Mouse (Mus musculus) sigmoid colon, adult 10 weeks (tissue): Measurements from ENCODE around the gene March5. TPM values are rescaled to one million over a fixed set of nuclear protein-coding genes. Genes with fewer than 3 reads are reported as not detected.

Experiments used
- polyA plus RNA-seq: library from polyadenylated mRNA; stranded (reverse); fragments of 350-450 nt; fragmentation: Illumina TruSeq; extraction: RNeasy Lipid Tissue Mini Kit (QIAGEN cat#74804); gene quantifications from one replicate; pipeline ENCODE4 v1.2.3, GENCODE M21; 2014; ENCODE audit warnings: low read depth, low replicate concordance

Gene March5
- polyA plus RNA-seq: 126 TPM

DNA sequence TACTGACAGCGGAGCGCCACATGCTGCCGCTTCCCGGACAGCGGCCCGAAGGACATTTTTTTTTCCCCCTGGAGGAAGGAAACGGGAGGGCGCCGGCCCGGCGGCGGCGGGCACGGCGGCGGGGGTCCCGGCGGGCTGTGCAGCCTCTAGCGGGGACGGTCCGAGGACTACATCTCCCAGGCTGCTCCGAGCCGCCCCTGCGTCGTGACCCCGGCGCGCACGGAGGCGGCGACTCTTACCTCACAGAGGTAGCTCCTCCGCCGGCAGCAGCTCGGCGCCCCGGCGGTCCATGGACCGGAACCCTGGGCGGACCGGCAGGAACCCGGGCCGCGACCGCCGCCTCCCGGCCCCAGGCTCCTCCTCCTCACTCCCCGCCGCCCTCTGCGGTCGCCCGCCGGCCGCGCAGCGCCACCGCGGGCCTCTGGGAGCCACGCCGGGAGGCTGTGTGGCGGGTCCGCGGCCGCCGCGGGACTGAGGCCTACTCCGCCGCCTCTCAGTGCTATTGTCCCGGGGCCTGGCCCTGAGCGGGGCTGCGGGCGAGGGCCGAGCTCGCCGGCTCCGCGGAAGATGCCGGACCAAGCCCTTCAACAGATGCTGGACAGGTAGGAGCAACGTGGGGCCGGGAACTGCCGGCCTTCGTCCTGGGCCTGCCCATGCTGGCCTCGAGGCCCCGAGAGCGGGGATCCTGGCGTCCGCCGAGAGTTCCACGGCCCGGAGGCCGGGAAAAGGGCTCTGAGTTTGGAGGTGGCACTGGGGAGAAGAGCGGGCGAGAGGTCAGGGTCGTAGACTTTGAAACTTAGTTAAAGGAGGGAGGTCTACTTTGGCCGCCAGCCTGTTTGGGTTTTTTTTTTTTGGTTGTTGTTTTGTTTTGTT is at the start of gene March5:
Gene March5, plus strand, starts transcription at position 241 of the 873 bp plus-strand sequence.

GRCm38 (mm10) chr19:37208176-37208755 is 923 bp downstream of the March5 start, which contains the start of gene Cpeb3:
TSS of gene Cpeb3 (minus strand) at chr19:37208601.

Other genes with a start within 250 kb of the March5 start
- gene Cpeb3, start 1.1 kb downstream of the March5 start, polyA plus RNA-seq: 9.4 TPM
- gene Ide, start 130.3 kb downstream of the March5 start, polyA plus RNA-seq: 44.5 TPM
- 28.3 TPM for gene Kif11, start 168.9 kb downstream of the March5 start, polyA plus RNA-seq
- gene Hhex, start 227.3 kb downstream of the March5 start, polyA plus RNA-seq: 14.6 TPM